Mouse (Mus musculus) hindbrain, embryonic 16.5 days (tissue): Measurements from ENCODE around the gene Tkfc. TPM values are rescaled to one million over a fixed set of nuclear protein-coding genes. Genes with fewer than 3 reads are reported as not detected.
A peak's percentile ranks its signal among the peaks of the same experiment; 100 is the strongest.

Source experiments
- ATAC-seq: fragments of 200-750 bp; cut with Nextera tagmentation; 2 replicates; pipeline ENCODE4 v1.8.0; 2017; ENCODE audit warnings: moderate TSS enrichment, moderate library complexity
- H3K27ac ChIP-seq: fragments of 300-500 bp; sonication (generic); 2 replicates; pipeline ENCODE4 v1.5.1; 2014; ENCODE audit warnings: low read depth, mild to moderate bottlenecking, control low read depth, low read length, moderate library complexity
- H3K27me3 ChIP-seq: fragments of 300-500 bp; sonication (generic); replicated peaks from 2 replicates; pipeline ENCODE4 v1.6.1; 2014; ENCODE audit warnings: low read length; ENCODE audit not compliant: control insufficient read depth, insufficient read depth
- H3K36me3 ChIP-seq: fragments of 300-500 bp; sonication (generic); 2 replicates; pipeline ENCODE4 v1.6.1; 2014; ENCODE audit warnings: mild to moderate bottlenecking, low read length, moderate library complexity, mixed read lengths; ENCODE audit not compliant: control insufficient read depth, insufficient read depth
- H3K4me1 ChIP-seq: fragments of 300-500 bp; sonication (generic); 2 replicates; pipeline ENCODE4 v1.6.1; 2014; ENCODE audit warnings: low read depth, low read length; ENCODE audit not compliant: control insufficient read depth, insufficient read depth
- H3K4me2 ChIP-seq: fragments of 300-500 bp; sonication (generic); 2 replicates; pipeline ENCODE4 v1.6.1; 2014; ENCODE audit warnings: mild to moderate bottlenecking, low read length, control low read depth, moderate library complexity
- H3K4me3 ChIP-seq: fragments of 300-500 bp; sonication (generic); 2 replicates; pipeline ENCODE4 v1.5.1; 2014; ENCODE audit warnings: mild to moderate bottlenecking, low read length, control low read depth, moderate library complexity
- H3K9ac ChIP-seq: fragments of 300-500 bp; sonication (generic); 2 replicates; pipeline ENCODE4 v1.6.1; 2014; ENCODE audit warnings: low read depth, mild to moderate bottlenecking, control low read depth, low read length, moderate library complexity
- H3K9me3 ChIP-seq: fragments of 300-500 bp; sonication (generic); 2 replicates; pipeline ENCODE4 v1.6.1; 2014; ENCODE audit warnings: mild to moderate bottlenecking, low read length, moderate library complexity; ENCODE audit not compliant: control insufficient read depth
- WGBS: fragments of 180-500 bp; shearing (Covaris S2); extraction: QIAGEN DNeasy Blood & Tissue Kit; methylation state at CpG from one replicate; pipeline ENCODE4 v1.1.7; 2014; 5-methylcytosine and 5-hydroxymethylcytosine counted together
- polyA plus RNA-seq: library from polyadenylated mRNA; unstranded; fragments of >200 nt; fragmentation: Nextera tagmentation; extraction: Ambion mirVana; gene quantifications from 2 replicates; pipeline ENCODE4 v1.2.1, GENCODE M21; 2015

The Tkfc gene
- polyA plus RNA-seq, 1 experiment from 2014 or later: 24.4 TPM

DNA sequence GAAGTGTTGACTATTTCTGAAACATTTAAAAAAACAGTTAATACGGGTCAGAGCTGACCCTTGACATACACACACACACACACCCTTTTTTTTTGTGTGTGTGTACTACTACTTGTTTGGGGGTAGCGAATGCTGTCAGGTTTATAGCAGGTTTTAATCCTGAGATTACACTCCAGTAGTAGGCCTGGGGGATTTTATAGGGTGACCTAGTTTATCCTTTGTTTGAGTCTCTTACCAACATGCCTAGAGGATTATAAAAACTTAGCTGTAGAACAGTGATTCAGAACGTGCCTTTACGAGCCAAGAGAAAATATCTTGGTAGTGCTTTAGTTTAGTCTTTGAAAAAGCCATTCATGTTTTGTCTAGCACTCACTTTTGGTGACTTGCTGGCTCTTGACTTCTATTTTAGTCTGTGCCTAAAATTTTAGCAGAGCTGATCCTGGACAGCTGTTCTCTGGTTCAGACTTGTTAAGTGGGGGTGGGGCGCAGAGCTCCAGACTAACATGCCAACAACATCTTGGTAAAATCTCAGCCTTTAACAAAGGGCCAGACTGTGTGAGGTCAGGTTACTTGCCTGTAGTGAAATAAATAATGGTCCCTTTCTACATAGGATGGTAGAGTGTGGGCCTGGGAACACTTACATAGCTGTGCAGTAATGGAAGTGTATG lies 3.3 kb upstream of the Tkfc start:
- WGBS: 88% methylated on average over 5 of the region's 5 CpGs
- peaks cover 50% of the 10 kb centered on the region for H3K36me3 ChIP-seq
- no peak overlapping the region for H3K4me3 ChIP-seq
- peaks cover 16% of the 10 kb centered on the region for H3K4me1 ChIP-seq
- no peak overlapping the region for H3K27ac ChIP-seq
- no peak overlapping the region for H3K4me2 ChIP-seq
- no peaks in the 10 kb centered on the region for H3K9me3 ChIP-seq
- no peak for ATAC-seq
- no peak overlapping the region for H3K9ac ChIP-seq
- no peaks in the 10 kb centered on the region for H3K27me3 ChIP-seq

GRCm38 (mm10) chr19:10605901-10606622 lies 608 bp upstream of the Tkfc start:
- no peak for ATAC-seq
- Histone ChIP-seq H3K4me1 (peaks cover 26% of the 10 kb centered on the region), H3K27ac (peak overlapping the region; percentile 92), H3K9ac (peak overlapping the region; percentile 84), H3K9me3 (no peaks in the 10 kb centered on the region), H3K4me2 (peak overlapping the region; percentile 76), H3K4me3 (peak overlapping the region; percentile 72), H3K27me3 (no peaks in the 10 kb centered on the region), H3K36me3 (peaks cover 25% of the 10 kb centered on the region)
- 7% methylated on average over 20 of the region's 20 CpGs for WGBS

GRCm38 (mm10) chr19:10604534-10604933 lies 920 bp downstream of the Tkfc start:
- Histone ChIP-seq H3K9ac (peak overlapping the region; percentile 86), H3K4me1 (peaks cover 26% of the 10 kb centered on the region), H3K4me3 (peak overlapping the region; percentile 72), H3K9me3 (no peaks in the 10 kb centered on the region), H3K27me3 (no peaks in the 10 kb centered on the region), H3K36me3 (peaks cover 18% of the 10 kb centered on the region), H3K4me2 (peak overlapping the region; percentile 85), H3K27ac (peak overlapping the region; percentile 92)
- WGBS: 63% methylated on average over 3 of the region's 3 CpGs
- ATAC-seq: no peak

GRCm38 (mm10) chr19:10603660-10604523 lies 1.6 kb downstream of the Tkfc start:
- peaks cover 19% of the 10 kb centered on the region for H3K36me3 ChIP-seq
- peaks cover 26% of the 10 kb centered on the region for H3K4me1 ChIP-seq
- H3K27ac ChIP-seq: no peak overlapping the region; the same call in 1 of the 2 replicates
- H3K27me3 ChIP-seq: no peaks in the 10 kb centered on the region
- ATAC-seq: no peak
- H3K4me2 ChIP-seq: no peak overlapping the region
- WGBS: 88% methylated on average over 18 of the region's 18 CpGs
- H3K9ac ChIP-seq: no peak overlapping the region
- no peak overlapping the region for H3K4me3 ChIP-seq
- H3K9me3 ChIP-seq: no peaks in the 10 kb centered on the region

GRCm38 (mm10) chr19:10602787-10603186 lies 2.7 kb downstream of the Tkfc start:
- Histone ChIP-seq H3K4me1 (peaks cover 26% of the 10 kb centered on the region), H3K9me3 (no peaks in the 10 kb centered on the region), H3K4me3 (peak overlapping the region; percentile 35), H3K27ac (peak overlapping the region; percentile 90), H3K36me3 (peaks cover 10% of the 10 kb centered on the region; the same call in 1 of the 2 replicates), H3K4me2 (peak overlapping the region; percentile 74), H3K9ac (peak overlapping the region; percentile 70), H3K27me3 (no peaks in the 10 kb centered on the region)
- WGBS: 1% methylated on average over 9 of the region's 9 CpGs
- ATAC-seq: peak; percentile 56

DNA sequence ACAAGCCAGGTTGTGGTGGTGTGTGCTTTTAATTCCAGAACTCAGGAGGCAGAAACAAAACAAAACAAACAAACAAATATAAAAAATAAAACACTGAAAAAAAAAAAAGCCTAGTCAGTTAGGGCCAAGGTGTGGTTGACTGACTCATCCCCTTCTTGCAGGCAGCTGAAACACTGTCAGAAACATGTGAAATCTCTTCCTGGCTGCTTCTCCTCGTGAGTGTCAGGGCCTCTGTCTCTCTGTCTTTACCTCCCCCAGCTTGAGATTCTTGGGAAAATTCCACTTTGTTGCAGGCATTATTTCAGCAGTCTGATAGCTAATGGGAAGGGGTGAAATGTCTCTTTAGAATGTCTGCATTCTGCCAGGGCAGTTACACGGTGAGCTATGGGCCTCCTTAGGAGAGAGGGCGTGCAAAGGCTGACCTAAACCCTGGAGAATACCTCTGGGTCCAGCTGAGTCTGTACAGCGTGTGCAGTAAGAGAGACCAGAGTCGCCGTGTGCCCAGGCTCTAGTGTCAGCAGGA lies 3.1 kb downstream of the Tkfc start:
- Histone ChIP-seq H3K4me1 (peaks cover 26% of the 10 kb centered on the region), H3K4me3 (peak overlapping the region; percentile 35), H3K27ac (peak overlapping the region; percentile 90), H3K9me3 (no peaks in the 10 kb centered on the region), H3K27me3 (no peaks in the 10 kb centered on the region), H3K9ac (peak overlapping the region; percentile 70), H3K4me2 (peak overlapping the region; percentile 74), H3K36me3 (peaks cover 8% of the 10 kb centered on the region; the same call in 1 of the 2 replicates)
- 0 out of 2 replicates have a peak, but pooled peaks have one; percentile 16 for ATAC-seq
- 3% methylated on average over 6 of the region's 6 CpGs for WGBS

DNA sequence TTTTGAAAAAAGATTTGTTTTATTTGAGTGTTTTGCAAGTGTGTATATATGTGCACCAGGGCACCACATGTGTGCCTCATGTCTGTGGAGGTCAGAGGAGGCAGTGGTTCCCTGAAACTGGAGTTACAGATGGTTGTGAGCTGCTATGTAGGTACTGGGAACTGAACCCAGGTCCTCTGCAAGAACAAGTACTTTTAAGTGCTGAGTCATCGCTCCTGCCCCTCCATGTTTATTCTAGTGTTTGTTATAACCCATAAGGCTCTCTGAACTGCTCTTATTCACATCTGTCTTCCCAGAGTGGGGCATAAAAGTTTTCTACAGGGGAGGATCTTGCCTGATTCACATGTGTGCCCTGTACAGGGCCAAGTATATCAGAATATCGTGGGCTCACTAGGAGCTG lies 5.8 kb downstream of the Tkfc start:
- no peaks in the 10 kb centered on the region for H3K27me3 ChIP-seq
- peaks cover 10% of the 10 kb centered on the region; the same call in 1 of the 2 replicates for H3K36me3 ChIP-seq
- H3K4me1 ChIP-seq: peaks cover 14% of the 10 kb centered on the region
- H3K9ac ChIP-seq: no peak overlapping the region
- H3K4me2 ChIP-seq: no peak overlapping the region
- 94% methylated on average over 2 of the region's 2 CpGs for WGBS
- ATAC-seq: no peak
- H3K9me3 ChIP-seq: no peaks in the 10 kb centered on the region
- no peak overlapping the region for H3K4me3 ChIP-seq
- no peak overlapping the region for H3K27ac ChIP-seq

DNA sequence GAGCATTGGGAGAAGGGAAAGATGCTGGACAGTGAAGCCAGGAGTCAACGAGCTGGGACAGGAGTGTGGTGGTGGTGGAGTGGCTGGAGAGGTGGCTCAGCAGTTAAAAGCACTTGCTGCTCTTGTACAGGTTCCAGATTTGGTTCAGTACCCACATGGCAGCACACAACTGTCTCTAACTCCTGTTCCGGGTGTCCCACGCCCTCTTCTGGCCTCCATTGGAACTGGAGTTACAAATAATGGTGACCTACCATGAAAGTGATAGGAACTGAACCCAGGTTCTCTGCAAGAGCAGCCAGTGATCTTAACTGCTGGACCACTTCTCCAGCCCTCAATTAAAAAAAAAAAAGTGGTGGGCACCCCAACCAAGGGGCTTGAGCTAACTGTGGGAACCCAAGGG lies 7.3 kb downstream of the Tkfc start:
- H3K9me3 ChIP-seq: no peaks in the 10 kb centered on the region

More for the DNA sequence above, 7.3 kb downstream of the Tkfc start:
- H3K27ac ChIP-seq: no peak overlapping the region
- H3K27me3 ChIP-seq: no peaks in the 10 kb centered on the region
- H3K36me3 ChIP-seq: peaks cover 13% of the 10 kb centered on the region
- no peak overlapping the region for H3K4me2 ChIP-seq
- no peak overlapping the region for H3K9ac ChIP-seq
- no peak overlapping the region for H3K4me3 ChIP-seq
- ATAC-seq: no peak
- WGBS: 41% methylated on average over 3 of the region's 3 CpGs
- peaks cover 8% of the 10 kb centered on the region for H3K4me1 ChIP-seq
